ENCODE assay signal across 43 mouse cellular contexts in genomic region chr14:28966881-28967280, GRCm38 (mm10). TPM values are rescaled to one million over a fixed set of nuclear protein-coding genes. Genes with fewer than 3 reads are reported as not detected.
"Had no signal": no experiment of that assay in that cellular context is flagged by ENCODE, and none has a peak within 500 bp of the region (broad histone marks: within the 10 kb centered on the region; RNA-seq: fewer than 3 reads in every experiment).

No protein-coding gene starts in this region.

- DNase-seq: heart, postnatal 10 days; heart, postnatal 14 days; heart, postnatal 36 days; heart, postnatal 4 days; kidney, adult 11 months; kidney, adult 18-20 months; kidney, adult 2 months; kidney, adult 8-10 months; kidney, adult 9 months; kidney, postnatal 10 days; kidney, postnatal 14 days; kidney, postnatal 25 days; kidney, postnatal 36 days; kidney, postnatal 4 days; layer of hippocampus, adult 9-11 months; layer of hippocampus, postnatal 36 days had no signal

- H3K36me3 ChIP-seq: heart, embryonic 10.5 days; heart, embryonic 12.5 days; heart, embryonic 13.5 days; heart, embryonic 15.5 days; hindbrain, embryonic 10.5 days; hindbrain, embryonic 12.5 days; hindbrain, embryonic 15.5 days; intestine, embryonic 15.5 days; kidney, embryonic 15.5 days had no signal

- H3K9ac ChIP-seq: heart, embryonic 12.5 days; heart, embryonic 13.5 days; heart, embryonic 15.5 days; hindbrain, embryonic 12.5 days; hindbrain, embryonic 13.5 days; hindbrain, embryonic 14.5 days; hindbrain, embryonic 15.5 days; intestine, embryonic 15.5 days; kidney, embryonic 15.5 days had no signal

- H3K27ac ChIP-seq: heart, embryonic 10.5 days; heart, embryonic 13.5 days; heart, embryonic 15.5 days; hindbrain, embryonic 10.5 days; hindbrain, embryonic 12.5 days; hindbrain, embryonic 13.5 days; hindbrain, embryonic 14.5 days; hindbrain, embryonic 15.5 days; hindbrain, postnatal 0 days; intestine, embryonic 15.5 days; kidney, embryonic 15.5 days; kidney, postnatal 0 days; layer of hippocampus, adult 2 months had no signal

- H3K4me1 ChIP-seq: heart, embryonic 15.5 days; hindbrain, embryonic 13.5 days; hindbrain, embryonic 15.5 days; intestine, embryonic 15.5 days; kidney, embryonic 15.5 days had no signal

- H3K4me2 ChIP-seq: heart, embryonic 11.5 days; heart, embryonic 12.5 days; heart, embryonic 13.5 days; heart, embryonic 15.5 days; hindbrain, embryonic 12.5 days; hindbrain, embryonic 13.5 days; hindbrain, embryonic 14.5 days; hindbrain, embryonic 15.5 days; intestine, embryonic 15.5 days; kidney, embryonic 15.5 days had no signal

- H3K27me3 ChIP-seq: heart, embryonic 12.5 days; heart, embryonic 13.5 days; heart, embryonic 15.5 days; hindbrain, embryonic 13.5 days; hindbrain, embryonic 15.5 days; intestine, embryonic 15.5 days; kidney, embryonic 15.5 days had no signal

- H3K9me3 ChIP-seq: heart, embryonic 10.5 days; heart, embryonic 12.5 days; heart, embryonic 13.5 days; heart, embryonic 15.5 days; hindbrain, embryonic 10.5 days; hindbrain, embryonic 12.5 days; hindbrain, embryonic 13.5 days; hindbrain, embryonic 15.5 days; intestine, embryonic 15.5 days; kidney, embryonic 15.5 days had no signal

- H3K4me3 ChIP-seq: heart, embryonic 10.5 days; heart, embryonic 12.5 days; heart, embryonic 13.5 days; heart, embryonic 15.5 days; hindbrain, embryonic 10.5 days; hindbrain, embryonic 12.5 days; hindbrain, embryonic 13.5 days; hindbrain, embryonic 15.5 days; intestine, embryonic 15.5 days; kidney, embryonic 15.5 days; layer of hippocampus, adult 2 months had no signal

- ATAC-seq: hindbrain, embryonic 16.5 days; hindbrain, postnatal 0 days; inflammation-experienced regulatory T-cells, adult 6 months; intestine, embryonic 15.5 days; intestine, embryonic 16.5 days; intestine, postnatal 0 days had no signal

RNA-seq across cellular contexts. Expression of gene Lrtm1, which starts 51.1 kb away (rescaled TPM):
- total RNA-seq: hematopoietic stem cell, adult 5-6 weeks; layer of hippocampus, adult 18-20 months; layer of hippocampus, adult 2 months; layer of hippocampus, adult 8-10 months; layer of hippocampus, postnatal 10 days; layer of hippocampus, postnatal 14 days; layer of hippocampus, postnatal 25 days; layer of hippocampus, postnatal 36 days; left cerebral cortex, adult 18-20 months had no signal
- polyA plus RNA-seq: inflammation-experienced regulatory T-cells, adult 6 months; intestine, embryonic 14.5 days; intestine, embryonic 15.5 days; intestine, embryonic 16.5 days; intestine, postnatal 0 days had no signal
